Mouse (Mus musculus) midbrain, embryonic 13.5 days (tissue): ENCODE measurements around the gene Samd14. TPM values are rescaled to one million over a fixed set of nuclear protein-coding genes. Genes with fewer than 3 reads are reported as not detected.

Source experiments
- ATAC-seq: fragments of 200-750 bp; cut with Nextera tagmentation; 2 replicates; pipeline ENCODE4 v1.8.0; 2017; ENCODE audit warnings: mild to moderate bottlenecking, moderate TSS enrichment, moderate library complexity
- H3K27ac ChIP-seq: fragments of 300-500 bp; sonication (generic); 2 replicates; pipeline ENCODE4 v1.5.1; 2015; ENCODE audit warnings: inconsistent platforms, mild to moderate bottlenecking, moderate library complexity
- H3K27me3 ChIP-seq: fragments of 300-500 bp; sonication (generic); 2 replicates; pipeline ENCODE4 v1.6.1; 2015; ENCODE audit warnings: mild to moderate bottlenecking, inconsistent platforms
- H3K36me3 ChIP-seq: fragments of 300-500 bp; sonication (generic); 2 replicates; pipeline ENCODE4 v1.6.1; 2015; ENCODE audit warnings: mild to moderate bottlenecking, inconsistent platforms
- H3K4me1 ChIP-seq: fragments of 300-500 bp; sonication (generic); replicated peaks from 2 replicates; pipeline ENCODE4 v1.6.1; 2015; ENCODE audit warnings: inconsistent platforms
- H3K4me2 ChIP-seq: fragments of 300-500 bp; sonication (generic); replicated peaks from 2 replicates; pipeline ENCODE4 v1.6.1; 2015; ENCODE audit warnings: moderate library complexity, mild to moderate bottlenecking, inconsistent platforms
- H3K4me3 ChIP-seq: fragments of 300-500 bp; sonication (generic); replicated peaks from 2 replicates; pipeline ENCODE4 v1.5.1; 2015; ENCODE audit warnings: mild to moderate bottlenecking, inconsistent platforms
- H3K9ac ChIP-seq: fragments of 300-500 bp; sonication (generic); replicated peaks from 2 replicates; pipeline ENCODE4 v1.6.1; 2015; ENCODE audit warnings: mild to moderate bottlenecking, inconsistent platforms
- H3K9me3 ChIP-seq: fragments of 300-500 bp; sonication (generic); 2 replicates; pipeline ENCODE4 v1.6.1; 2016; ENCODE audit warnings: mild to moderate bottlenecking, inconsistent platforms
- WGBS: fragments of 180-500 bp; shearing (Covaris S2); methylation state at CpG from one replicate; pipeline ENCODE4 v1.1.7; 2015; 5-methylcytosine and 5-hydroxymethylcytosine counted together
- polyA plus RNA-seq: library from polyadenylated mRNA; unstranded; fragments of >200 nt; fragmentation: Nextera tagmentation; extraction: Ambion mirVana; gene quantifications from 2 replicates; pipeline ENCODE4 v1.2.1, GENCODE M21; 2015

The Samd14 gene
- polyA plus RNA-seq, 1 experiment from 2014 or later, result 141 TPM

GRCm38 (mm10) chr11:94978178-94978915, 31.3 kb upstream of the Samd14 start:
- Histone ChIP-seq H3K27me3 (no peaks in the 10 kb centered on the region), H3K36me3 (no peaks in the 10 kb centered on the region), H3K4me2 (peak overlapping the region; percentile 44), H3K9me3 (no peaks in the 10 kb centered on the region), H3K4me3 (peak overlapping the region; percentile 12), H3K9ac (peak overlapping the region; percentile 53), H3K4me1 (peaks cover 14% of the 10 kb centered on the region), H3K27ac (peak overlapping the region; percentile 88)
- WGBS, result 39% methylated on average over 9 of the region's 9 CpGs
- ATAC-seq, result peak; percentile 66

GRCm38 (mm10) chr11:94978947-94979346, 30.7 kb upstream of the Samd14 start:
- no peaks in the 10 kb centered on the region for H3K9me3 ChIP-seq

DNA sequence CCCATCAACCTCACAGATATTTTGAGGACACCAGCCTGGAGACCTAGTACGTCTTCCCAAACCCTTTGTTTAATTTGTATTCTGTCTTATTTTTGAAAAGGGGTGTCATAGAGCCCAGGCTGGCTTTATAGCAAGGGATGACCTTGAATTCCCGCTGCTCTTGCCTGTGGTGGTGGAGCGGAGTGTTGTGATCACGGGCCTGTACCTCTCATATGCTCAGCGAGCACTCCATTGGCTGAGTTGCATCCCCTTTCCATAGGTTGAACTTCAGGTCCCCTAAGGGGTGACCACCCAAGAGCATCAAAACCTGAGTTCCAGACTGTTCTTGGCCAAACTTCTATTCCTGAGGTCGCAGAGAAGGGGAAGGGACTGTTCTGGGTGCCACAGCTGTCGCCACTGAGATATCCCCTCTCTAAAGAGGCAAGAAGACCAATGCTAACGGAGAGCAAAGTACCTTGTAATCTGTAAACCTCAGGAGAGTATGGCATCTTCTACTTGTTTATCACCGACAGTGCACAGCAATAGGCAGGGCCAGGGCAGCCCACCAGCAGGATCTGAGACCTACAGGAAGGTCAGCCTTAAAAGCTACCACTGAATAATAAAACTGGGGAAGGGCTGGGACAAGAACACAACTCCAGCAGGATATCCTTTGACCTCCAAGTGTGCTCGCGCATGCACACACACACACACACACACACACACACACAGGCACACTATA, 30.1 kb upstream of the Samd14 start:
- H3K4me3 ChIP-seq, result peak overlapping the region; percentile 23
- no peaks in the 10 kb centered on the region for H3K27me3 ChIP-seq
- no peak overlapping the region; the same call in 1 of the 2 replicates for H3K9ac ChIP-seq
- peak; percentile 41 for ATAC-seq
- WGBS, result 81% methylated on average over 11 of the region's 11 CpGs
- H3K36me3 ChIP-seq, result no peaks in the 10 kb centered on the region
- peaks cover 13% of the 10 kb centered on the region for H3K4me1 ChIP-seq
- H3K9me3 ChIP-seq, result no peaks in the 10 kb centered on the region
- H3K27ac ChIP-seq, result 0 out of 2 replicates have a peak overlapping the region, but pooled peaks have one; percentile 44
- H3K4me2 ChIP-seq, result peak overlapping the region; percentile 44

More at GRCm38 (mm10) chr11:94978947-94979346, 30.7 kb upstream of the Samd14 start:
- H3K27ac ChIP-seq, result peak overlapping the region; percentile 88
- H3K4me2 ChIP-seq, result peak overlapping the region; percentile 44
- no peaks in the 10 kb centered on the region for H3K27me3 ChIP-seq
- H3K9ac ChIP-seq, result peak overlapping the region; percentile 53
- under 1% methylated on average over 20 of the region's 20 CpGs for WGBS
- H3K36me3 ChIP-seq, result no peaks in the 10 kb centered on the region
- H3K4me1 ChIP-seq, result peaks cover 13% of the 10 kb centered on the region
- peak overlapping the region; percentile 23 for H3K4me3 ChIP-seq
- ATAC-seq, result peak; percentile 97

GRCm38 (mm10) chr11:94985140-94985539, 24.5 kb upstream of the Samd14 start:
- WGBS, result 49% methylated on average over 1 of the region's 1 CpGs
- no peak overlapping the region for H3K9ac ChIP-seq
- H3K27me3 ChIP-seq, result no peaks in the 10 kb centered on the region
- H3K4me3 ChIP-seq, result no peak overlapping the region
- H3K9me3 ChIP-seq, result no peaks in the 10 kb centered on the region
- ATAC-seq, result no peak
- no peak overlapping the region for H3K27ac ChIP-seq
- no peak overlapping the region for H3K4me2 ChIP-seq
- H3K36me3 ChIP-seq, result no peaks in the 10 kb centered on the region
- H3K4me1 ChIP-seq, result peaks cover 15% of the 10 kb centered on the region

DNA sequence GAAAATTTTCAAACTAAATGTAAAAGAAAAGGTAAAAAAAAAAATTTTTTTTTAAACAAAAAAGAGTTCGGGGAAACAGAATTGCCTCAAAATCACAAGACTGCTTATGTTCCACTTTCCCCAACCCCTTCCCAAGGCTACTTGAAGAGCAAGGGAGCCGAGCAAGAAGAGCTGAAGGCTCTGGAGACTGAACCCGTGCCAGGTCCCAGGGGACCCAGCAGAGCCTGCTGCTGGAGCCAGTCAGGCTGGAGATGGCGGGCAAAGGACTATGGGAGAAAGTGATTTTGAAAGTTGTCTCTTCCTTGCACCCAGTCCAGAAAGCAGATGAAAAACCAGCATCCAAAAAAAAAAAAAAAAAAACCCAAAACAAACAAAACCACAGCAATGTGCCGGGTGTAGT, 23.9 kb upstream of the Samd14 start:
- Histone ChIP-seq H3K9ac (no peak overlapping the region), H3K4me1 (peaks cover 21% of the 10 kb centered on the region), H3K9me3 (no peaks in the 10 kb centered on the region), H3K4me3 (no peak overlapping the region), H3K27ac (no peak overlapping the region), H3K4me2 (no peak overlapping the region), H3K36me3 (no peaks in the 10 kb centered on the region), H3K27me3 (no peaks in the 10 kb centered on the region)
- WGBS, result 77% methylated on average over 5 of the region's 5 CpGs
- no peak for ATAC-seq

- Histone ChIP-seq H3K36me3 (no peaks in the 10 kb centered on the region), H3K27ac (no peak overlapping the region), H3K4me2 (no peak overlapping the region), H3K4me3 (no peak overlapping the region), H3K4me1 (peaks cover 21% of the 10 kb centered on the region), H3K27me3 (no peaks in the 10 kb centered on the region), H3K9ac (no peak overlapping the region), H3K9me3 (no peaks in the 10 kb centered on the region)
- 73% methylated on average over 2 of the region's 2 CpGs for WGBS
- no peak for ATAC-seq
Observed at GRCm38 (mm10) chr11:94986435-94986834, 23.2 kb upstream of the Samd14 start.

DNA sequence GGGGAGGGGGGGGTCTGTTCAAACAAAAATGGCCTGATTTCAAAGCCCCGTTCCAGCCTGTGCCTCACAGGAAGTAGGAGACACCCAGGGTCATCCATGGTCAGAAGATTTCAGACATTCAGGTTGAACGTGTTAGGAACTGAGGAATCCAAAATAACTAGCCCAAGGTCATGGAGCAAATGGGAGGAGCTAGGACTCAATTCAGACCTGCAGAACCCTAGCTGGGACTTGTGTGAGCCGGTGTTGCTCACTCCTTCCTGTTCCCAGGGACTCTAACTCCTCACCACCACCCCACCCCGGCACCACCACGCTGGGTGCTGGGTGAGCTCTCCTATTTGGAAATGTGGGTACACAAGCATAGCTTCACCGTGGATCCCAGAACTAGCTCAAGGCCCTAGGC, 22.3 kb upstream of the Samd14 start:
- Histone ChIP-seq H3K4me1 (peaks cover 26% of the 10 kb centered on the region), H3K4me3 (no peak overlapping the region), H3K9ac (no peak overlapping the region), H3K36me3 (no peaks in the 10 kb centered on the region), H3K9me3 (no peaks in the 10 kb centered on the region), H3K4me2 (no peak overlapping the region), H3K27me3 (no peaks in the 10 kb centered on the region), H3K27ac (no peak overlapping the region)
- 44% methylated on average over 6 of the region's 6 CpGs for WGBS
- no peak for ATAC-seq

- no peaks in the 10 kb centered on the region for H3K27me3 ChIP-seq
- no peaks in the 10 kb centered on the region for H3K36me3 ChIP-seq
- WGBS, result 77% methylated on average over 8 of the region's 8 CpGs
- H3K9ac ChIP-seq, result no peak overlapping the region
- no peak for ATAC-seq
- H3K9me3 ChIP-seq, result no peaks in the 10 kb centered on the region
- peaks cover 31% of the 10 kb centered on the region for H3K4me1 ChIP-seq
- H3K4me2 ChIP-seq, result no peak overlapping the region
- H3K27ac ChIP-seq, result no peak overlapping the region
- H3K4me3 ChIP-seq, result no peak overlapping the region
Observed at GRCm38 (mm10) chr11:94987851-94988250, 21.8 kb upstream of the Samd14 start.

GRCm38 (mm10) chr11:94988780-94989561, 20.7 kb upstream of the Samd14 start:
- Histone ChIP-seq H3K27ac (peak overlapping the region; percentile 95), H3K9ac (peak overlapping the region; percentile 72), H3K4me1 (peaks cover 42% of the 10 kb centered on the region), H3K27me3 (no peaks in the 10 kb centered on the region), H3K9me3 (no peaks in the 10 kb centered on the region), H3K36me3 (no peaks in the 10 kb centered on the region), H3K4me2 (peak overlapping the region; percentile 99), H3K4me3 (peak overlapping the region; percentile 87)
- ATAC-seq, result no peak
- 21% methylated on average over 10 of the region's 10 CpGs for WGBS

GRCm38 (mm10) chr11:94989562-94990017, 20.1 kb upstream of the Samd14 start:
- ATAC-seq, result peak; percentile 66
- Histone ChIP-seq H3K4me1 (peaks cover 48% of the 10 kb centered on the region), H3K9me3 (no peaks in the 10 kb centered on the region), H3K36me3 (0 out of 2 replicates have a peak, but pooled peaks cover 2% of the 10 kb centered on the region), H3K4me3 (peak overlapping the region; percentile 87), H3K27me3 (no peaks in the 10 kb centered on the region), H3K4me2 (peak overlapping the region; percentile 99), H3K27ac (peak overlapping the region; percentile 95), H3K9ac (peak overlapping the region; percentile 72)
- WGBS, result under 1% methylated on average over 12 of the region's 12 CpGs

DNA sequence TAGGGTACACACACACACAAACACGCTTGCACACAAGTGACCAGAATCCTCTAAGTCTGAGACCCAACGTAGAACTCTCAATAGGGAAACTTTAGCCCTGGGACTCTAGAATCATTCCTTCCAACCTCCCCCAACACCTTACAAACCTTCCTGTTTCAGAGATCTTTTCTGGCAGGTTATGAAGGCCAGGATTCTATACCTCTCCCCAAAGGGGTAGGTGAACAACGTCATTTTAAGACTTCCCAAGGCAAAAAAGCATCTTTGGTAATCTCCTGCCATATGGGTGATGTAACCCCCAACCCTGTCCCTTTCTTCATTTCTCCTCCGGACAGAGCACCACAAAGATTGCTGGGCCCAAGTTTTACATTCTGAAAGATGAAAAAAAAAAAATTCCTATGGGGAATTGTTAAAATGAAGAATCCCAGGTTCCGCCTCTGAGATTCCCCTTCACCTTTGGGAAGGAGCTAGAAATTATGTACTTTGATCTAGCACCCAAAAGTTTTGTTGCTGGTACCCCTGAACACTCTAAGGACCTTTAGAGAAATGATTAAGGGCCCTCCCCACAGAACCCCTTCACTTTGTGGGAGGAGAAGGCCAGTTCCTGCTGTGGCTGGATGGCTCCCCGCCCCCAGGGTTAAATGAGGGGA, 19.5 kb upstream of the Samd14 start:
- Histone ChIP-seq H3K4me1 (peaks cover 55% of the 10 kb centered on the region), H3K27me3 (no peaks in the 10 kb centered on the region), H3K4me2 (peak overlapping the region; percentile 99), H3K9ac (peak overlapping the region; percentile 98), H3K36me3 (0 out of 2 replicates have a peak, but pooled peaks cover 7% of the 10 kb centered on the region), H3K27ac (peak overlapping the region; percentile 95), H3K4me3 (peak overlapping the region; percentile 87), H3K9me3 (no peaks in the 10 kb centered on the region)
- WGBS, result 41% methylated on average over 6 of the region's 6 CpGs
- no peak for ATAC-seq
